Mouse (Mus musculus) liver, postnatal 0 days (tissue): ENCODE data around the gene Fto. TPM values are rescaled to one million over a fixed set of nuclear protein-coding genes. Genes with fewer than 3 reads are reported as not detected.

Experiments
- ATAC-seq: fragments of 200-750 bp; cut with Nextera tagmentation; 2 replicates; pipeline ENCODE4 v1.8.0; 2017; ENCODE audit warnings: mild to moderate bottlenecking, moderate library complexity
- DNase-seq: peaks from one replicate; pipeline ENCODE4 v3.0.0-alpha.2; 2016
- H3K27ac ChIP-seq: fragments of 300-500 bp; sonication (generic); 2 replicates; pipeline ENCODE4 v1.5.1; 2014; ENCODE audit warnings: antibody characterized with exemption, moderate library complexity, mild to moderate bottlenecking, low read depth
- H3K27me3 ChIP-seq: fragments of 300-500 bp; sonication (generic); 2 replicates; pipeline ENCODE4 v1.6.1; 2014; ENCODE audit warnings: low read length, control low read depth, mixed read lengths; ENCODE audit not compliant: insufficient read depth
- H3K36me3 ChIP-seq: fragments of 300-500 bp; sonication (generic); replicated peaks from 2 replicates; pipeline ENCODE4 v1.6.1; 2014; ENCODE audit warnings: mild to moderate bottlenecking, control low read depth, low read length, moderate library complexity, mixed read lengths; ENCODE audit not compliant: insufficient read depth
- H3K4me1 ChIP-seq: fragments of 300-500 bp; sonication (generic); 2 replicates; pipeline ENCODE4 v1.6.1; 2014; ENCODE audit warnings: antibody characterized with exemption, mild to moderate bottlenecking, control low read depth; ENCODE audit not compliant: insufficient read depth
- H3K4me2 ChIP-seq: fragments of 300-500 bp; sonication (generic); 2 replicates; pipeline ENCODE4 v1.6.1; 2014; ENCODE audit warnings: low read depth, mild to moderate bottlenecking, low read length, moderate library complexity, mixed read lengths
- H3K4me3 ChIP-seq: fragments of 300-500 bp; sonication (generic); 2 replicates; pipeline ENCODE4 v1.5.1; 2014; ENCODE audit warnings: low read depth, low read length
- H3K9ac ChIP-seq: fragments of 300-500 bp; sonication (generic); replicated peaks from 2 replicates; pipeline ENCODE4 v1.6.1; 2014; ENCODE audit warnings: mild to moderate bottlenecking, moderate library complexity
- H3K9me3 ChIP-seq: fragments of 300-500 bp; sonication (generic); 2 replicates; pipeline ENCODE4 v1.6.1; 2016; ENCODE audit warnings: mild to moderate bottlenecking, control low read depth, low read length, mixed read lengths
- CTCF ChIP-seq: sonication (generic); IDR thresholded peaks from 2 replicates; pipeline ENCODE4 v1.5.1; 2016; ENCODE audit warnings: antibody characterized with exemption, low read depth
- EP300 ChIP-seq: IDR thresholded peaks from 2 replicates; pipeline ENCODE4 v1.6.1; 2016; ENCODE audit warnings: antibody characterized with exemption, low read depth, mild to moderate bottlenecking
- WGBS: fragments of 180-500 bp; shearing (Covaris S2); extraction: QIAGEN DNeasy Blood & Tissue Kit; methylation state at CpG from one replicate; pipeline ENCODE4 v1.1.7; 2014; ENCODE audit not compliant: insufficient replicate concordance; 5-methylcytosine and 5-hydroxymethylcytosine counted together
- polyA plus RNA-seq: library from polyadenylated mRNA; unstranded; fragments of >200 nt; fragmentation: Nextera tagmentation; extraction: Ambion mirVana; gene quantifications from 2 replicates; pipeline ENCODE4 v1.2.1, GENCODE M21; 2015

The Fto gene
- polyA plus RNA-seq, 1 experiment from 2014 or later, result 10.8 TPM

GRCm38 (mm10) chr8:91488086-91488783, 174.9 kb downstream of the Fto start:
- 64% methylated on average over 13 of the region's 13 CpGs for WGBS
- Histone ChIP-seq H3K4me1 (0 out of 2 replicates have a peak, but pooled peaks cover 4% of the 10 kb centered on the region), H3K9ac (no peak overlapping the region), H3K4me3 (no peak overlapping the region), H3K36me3 (no peaks in the 10 kb centered on the region), H3K27me3 (no peaks in the 10 kb centered on the region), H3K27ac (no peak overlapping the region), H3K4me2 (no peak overlapping the region), H3K9me3 (no peaks in the 10 kb centered on the region)
- TF ChIP-seq CTCF (peak; percentile 77), EP300 (no peak)
- DNase-seq, result peak; percentile 61
- ATAC-seq, result peak; percentile 38; the same call in 1 of the 2 replicates

GRCm38 (mm10) chr8:91488784-91489450, 175.6 kb downstream of the Fto start:
- Histone ChIP-seq H3K4me1 (0 out of 2 replicates have a peak, but pooled peaks cover 4% of the 10 kb centered on the region), H3K27ac (no peak overlapping the region), H3K9me3 (no peaks in the 10 kb centered on the region), H3K4me3 (no peak overlapping the region), H3K36me3 (no peaks in the 10 kb centered on the region), H3K27me3 (no peaks in the 10 kb centered on the region), H3K9ac (no peak overlapping the region), H3K4me2 (no peak overlapping the region)
- WGBS, result 87% methylated on average over 10 of the region's 10 CpGs
- TF ChIP-seq CTCF, result no peak
- TF ChIP-seq EP300, result no peak
- no peak for DNase-seq
- no peak for ATAC-seq

- no peak overlapping the region for H3K4me2 ChIP-seq
- ATAC-seq, result no peak
- H3K9ac ChIP-seq, result no peak overlapping the region
- no peak for DNase-seq
- H3K4me3 ChIP-seq, result no peak overlapping the region
- no peak overlapping the region for H3K27ac ChIP-seq
- peaks cover 12% of the 10 kb centered on the region for H3K4me1 ChIP-seq
- 53% methylated on average over 5 of the region's 5 CpGs for WGBS
- no peaks in the 10 kb centered on the region for H3K36me3 ChIP-seq
- no peaks in the 10 kb centered on the region for H3K9me3 ChIP-seq
- TF ChIP-seq CTCF, result no peak
- no peak for TF ChIP-seq EP300
- H3K27me3 ChIP-seq, result no peaks in the 10 kb centered on the region
These were observed 176.7 kb downstream of the Fto start for GRCm38 (mm10) chr8:91490065-91490464.

GRCm38 (mm10) chr8:91493373-91493772, 180.0 kb downstream of the Fto start:
- TF ChIP-seq CTCF (no peak), EP300 (no peak)
- Histone ChIP-seq H3K4me1 (peaks cover 12% of the 10 kb centered on the region), H3K27me3 (no peaks in the 10 kb centered on the region), H3K9me3 (no peaks in the 10 kb centered on the region), H3K4me2 (no peak overlapping the region), H3K27ac (no peak overlapping the region), H3K9ac (no peak overlapping the region), H3K4me3 (no peak overlapping the region), H3K36me3 (no peaks in the 10 kb centered on the region)
- no peak for DNase-seq
- no peak for ATAC-seq
- WGBS, result 81% methylated on average over 8 of the region's 8 CpGs

GRCm38 (mm10) chr8:91494501-91495259, 181.4 kb downstream of the Fto start:
- no peak for TF ChIP-seq EP300
- TF ChIP-seq CTCF, result no peak
- Histone ChIP-seq H3K27ac (no peak overlapping the region), H3K36me3 (no peaks in the 10 kb centered on the region), H3K27me3 (no peaks in the 10 kb centered on the region), H3K4me2 (no peak overlapping the region), H3K4me3 (no peak overlapping the region), H3K4me1 (peaks cover 12% of the 10 kb centered on the region), H3K9me3 (no peaks in the 10 kb centered on the region), H3K9ac (no peak overlapping the region)
- DNase-seq (no peak), ATAC-seq (no peak)
- WGBS, result 69% methylated on average over 10 of the region's 10 CpGs

- H3K9me3 ChIP-seq, result no peaks in the 10 kb centered on the region
- H3K9ac ChIP-seq, result no peak overlapping the region
- WGBS, result 70% methylated on average over 2 of the region's 2 CpGs
- H3K4me3 ChIP-seq, result no peak overlapping the region
- peaks cover 12% of the 10 kb centered on the region for H3K4me1 ChIP-seq
- H3K36me3 ChIP-seq, result no peaks in the 10 kb centered on the region
- no peak for DNase-seq
- no peak overlapping the region for H3K4me2 ChIP-seq
- H3K27me3 ChIP-seq, result no peaks in the 10 kb centered on the region
- no peak for TF ChIP-seq CTCF
- TF ChIP-seq EP300, result no peak
- ATAC-seq, result peak; percentile 47; the same call in 1 of the 2 replicates
- H3K27ac ChIP-seq, result no peak overlapping the region
These were observed 181.9 kb downstream of the Fto start for GRCm38 (mm10) chr8:91495260-91495601.
